Mouse (Mus musculus) left cerebral cortex, adult 11 months (tissue): ENCODE results near the gene Wdfy3.
"Not testable (repeated sequence)": the region's sequence is repeated elsewhere in the genome, so short reads cannot be mapped to it uniquely, and the experiment has no call there.

Source experiments
- DNase-seq: peaks from one replicate; pipeline ENCODE4 v3.0.0; 2022; ENCODE audit warnings: low spot score

The Wdfy3 gene

GRCm38 (mm10) chr5:102001026-102001425 is 68.7 kb downstream of the Wdfy3 start:
- no peak for DNase-seq

- DNase-seq = no peak
Observed at GRCm38 (mm10) chr5:101998971-101999370, 70.8 kb downstream of the Wdfy3 start.

GRCm38 (mm10) chr5:101996036-101996735 is 73.5 kb downstream of the Wdfy3 start:
- no peak for DNase-seq

- no peak for DNase-seq
Observed at GRCm38 (mm10) chr5:101995451-101995995, 74.2 kb downstream of the Wdfy3 start.

GRCm38 (mm10) chr5:101993996-101994395 is 75.7 kb downstream of the Wdfy3 start:
- DNase-seq = no peak

GRCm38 (mm10) chr5:101992969-101993670 is 76.6 kb downstream of the Wdfy3 start:
- no peak for DNase-seq

- no peak for DNase-seq
Observed at GRCm38 (mm10) chr5:101990298-101990845, 79.3 kb downstream of the Wdfy3 start.

GRCm38 (mm10) chr5:101988476-101988875 is 81.2 kb downstream of the Wdfy3 start:
- DNase-seq = no peak

GRCm38 (mm10) chr5:101986694-101987093 is 83.0 kb downstream of the Wdfy3 start:
- no peak for DNase-seq

- DNase-seq = no peak
Observed at GRCm38 (mm10) chr5:101982239-101982638, 87.5 kb downstream of the Wdfy3 start.

GRCm38 (mm10) chr5:101979594-101979993 is 90.1 kb downstream of the Wdfy3 start:
- no peak for DNase-seq

GRCm38 (mm10) chr5:101972594-101972993 is 97.1 kb downstream of the Wdfy3 start:
- not testable (repeated sequence) for DNase-seq

GRCm38 (mm10) chr5:101968153-101968851 is 101.4 kb downstream of the Wdfy3 start:
- DNase-seq = no peak

- no peak for DNase-seq
Observed at GRCm38 (mm10) chr5:101967832-101968152, 101.9 kb downstream of the Wdfy3 start.

GRCm38 (mm10) chr5:101962824-101963223 is 106.9 kb downstream of the Wdfy3 start:
- DNase-seq = no peak

- DNase-seq = no peak
Observed at GRCm38 (mm10) chr5:101959369-101959768, 110.4 kb downstream of the Wdfy3 start.

- DNase-seq = no peak
Observed at GRCm38 (mm10) chr5:101958941-101959340, 110.8 kb downstream of the Wdfy3 start.

- DNase-seq = no peak
Observed at GRCm38 (mm10) chr5:101957419-101957818, 112.3 kb downstream of the Wdfy3 start.

GRCm38 (mm10) chr5:101954393-101955340 is 115.1 kb downstream of the Wdfy3 start:
- DNase-seq = no peak

GRCm38 (mm10) chr5:101951918-101952317 is 117.8 kb downstream of the Wdfy3 start:
- DNase-seq = no peak

- DNase-seq = no peak
Observed at GRCm38 (mm10) chr5:101949323-101949722, 120.4 kb downstream of the Wdfy3 start.
